Mouse (Mus musculus) midbrain, embryonic 12.5 days (tissue): ENCODE results near the gene Itm2a. TPM values are rescaled to one million over a fixed set of nuclear protein-coding genes. Genes with fewer than 3 reads are reported as not detected.

Source experiments
- ATAC-seq: fragments of 200-750 bp; cut with Nextera tagmentation; 2 replicates; pipeline ENCODE4 v1.8.0; 2017; ENCODE audit warnings: low read depth, moderate TSS enrichment, moderate library complexity; ENCODE audit not compliant: low FRiP score
- H3K27ac ChIP-seq: fragments of 300-500 bp; sonication (generic); replicated peaks from 2 replicates; pipeline ENCODE4 v1.5.1; 2016; ENCODE audit warnings: mild to moderate bottlenecking
- H3K27me3 ChIP-seq: fragments of 300-500 bp; sonication (generic); 2 replicates; pipeline ENCODE4 v1.6.1; 2016; ENCODE audit warnings: mild to moderate bottlenecking
- H3K36me3 ChIP-seq: fragments of 300-500 bp; sonication (generic); 2 replicates; pipeline ENCODE4 v1.6.1; 2016
- H3K4me1 ChIP-seq: fragments of 300-500 bp; sonication (generic); 2 replicates; pipeline ENCODE4 v1.6.1; 2016
- H3K4me2 ChIP-seq: fragments of 300-500 bp; sonication (generic); replicated peaks from 2 replicates; pipeline ENCODE4 v1.6.1; 2016; ENCODE audit warnings: mild to moderate bottlenecking, moderate library complexity
- H3K4me3 ChIP-seq: fragments of 300-500 bp; sonication (generic); 2 replicates; pipeline ENCODE4 v1.5.1; 2016; ENCODE audit warnings: mild to moderate bottlenecking
- H3K9ac ChIP-seq: fragments of 300-500 bp; sonication (generic); replicated peaks from 2 replicates; pipeline ENCODE4 v1.6.1; 2016; ENCODE audit warnings: mild to moderate bottlenecking, moderate library complexity
- H3K9me3 ChIP-seq: fragments of 300-500 bp; sonication (generic); 2 replicates; pipeline ENCODE4 v1.6.1; 2016; ENCODE audit warnings: mild to moderate bottlenecking
- WGBS: fragments of 180-500 bp; shearing (Covaris S2); methylation state at CpG from one replicate; pipeline ENCODE4 v1.1.7; 2016; 5-methylcytosine and 5-hydroxymethylcytosine counted together
- polyA plus RNA-seq: library from polyadenylated mRNA; unstranded; fragments of >200 nt; fragmentation: Nextera tagmentation; extraction: Ambion mirVana; gene quantifications from 2 replicates; pipeline ENCODE4 v1.2.1, GENCODE M21; 2016

The Itm2a gene
- 155 and 199 TPM in 2 replicates for polyA plus RNA-seq

GRCm38 (mm10) chrX:107402915-107403912 lies at the start of gene Itm2a:
Gene Itm2a (minus strand): TSS chrX:107403376.
- no peaks in the 10 kb centered on the region for H3K9me3 ChIP-seq
- peak; percentile 95 for ATAC-seq
- no peaks in the 10 kb centered on the region for H3K36me3 ChIP-seq
- no peaks in the 10 kb centered on the region for H3K4me1 ChIP-seq
- no peak within 1 kb of the TSS for H3K27ac ChIP-seq
- H3K9ac ChIP-seq = peak within 1 kb of the TSS; percentile 35; the same call in 1 of the 2 replicates
- H3K27me3 ChIP-seq = 0 out of 2 replicates have a peak, but pooled peaks cover 4% of the 10 kb centered on the region
- 19% methylated on average over 29 of the region's 30 CpGs for WGBS
- H3K4me3 ChIP-seq = peak within 1 kb of the TSS; percentile 47
- H3K4me2 ChIP-seq = peak within 1 kb of the TSS; percentile 55

GRCm38 (mm10) chrX:107435887-107436286 lies 32.7 kb upstream of the Itm2a start:
- H3K4me1 ChIP-seq = no peaks in the 10 kb centered on the region
- no peaks in the 10 kb centered on the region for H3K36me3 ChIP-seq
- H3K9ac ChIP-seq = no peak overlapping the region
- no peak for ATAC-seq
- 2% methylated on average over 2 of the region's 2 CpGs for WGBS
- no peaks in the 10 kb centered on the region for H3K27me3 ChIP-seq
- H3K27ac ChIP-seq = no peak overlapping the region
- H3K9me3 ChIP-seq = no peaks in the 10 kb centered on the region
- H3K4me3 ChIP-seq = no peak overlapping the region
- H3K4me2 ChIP-seq = no peak overlapping the region

GRCm38 (mm10) chrX:107421304-107421703 lies 18.1 kb upstream of the Itm2a start:
- Histone ChIP-seq H3K4me3 (no peak overlapping the region), H3K27ac (no peak overlapping the region), H3K36me3 (no peaks in the 10 kb centered on the region), H3K9me3 (no peaks in the 10 kb centered on the region), H3K9ac (no peak overlapping the region), H3K4me2 (no peak overlapping the region), H3K27me3 (no peaks in the 10 kb centered on the region), H3K4me1 (no peaks in the 10 kb centered on the region)
- 85% methylated on average over 2 of the region's 2 CpGs for WGBS
- no peak for ATAC-seq

GRCm38 (mm10) chrX:107417345-107417744 lies 14.2 kb upstream of the Itm2a start:
- peak; percentile 93 for ATAC-seq
- Histone ChIP-seq H3K4me1 (no peaks in the 10 kb centered on the region), H3K27ac (no peak overlapping the region), H3K4me2 (no peak overlapping the region), H3K9me3 (no peaks in the 10 kb centered on the region), H3K27me3 (0 out of 2 replicates have a peak, but pooled peaks cover 3% of the 10 kb centered on the region), H3K36me3 (no peaks in the 10 kb centered on the region), H3K4me3 (no peak overlapping the region), H3K9ac (no peak overlapping the region)
- whole genome bisulfite sequencing = 24% methylated on average over 3 of the region's 3 CpGs

GRCm38 (mm10) chrX:107415999-107416398 lies 12.8 kb upstream of the Itm2a start:
- 71% methylated on average over 1 of the region's 1 CpGs for WGBS

GRCm38 (mm10) chrX:107402481-107402880 lies 695 bp downstream of the Itm2a start:
- WGBS = 37% methylated on average over 18 of the region's 18 CpGs
- no peak for ATAC-seq
- no peak overlapping the region for H3K27ac ChIP-seq
- no peaks in the 10 kb centered on the region for H3K4me1 ChIP-seq
- H3K4me2 ChIP-seq = peak overlapping the region; percentile 55
- H3K4me3 ChIP-seq = peak overlapping the region; percentile 47
- H3K27me3 ChIP-seq = 0 out of 2 replicates have a peak, but pooled peaks cover 4% of the 10 kb centered on the region
- H3K9me3 ChIP-seq = no peaks in the 10 kb centered on the region
- H3K9ac ChIP-seq = 0 out of 2 replicates have a peak overlapping the region, but pooled peaks have one; percentile 35
- H3K36me3 ChIP-seq = no peaks in the 10 kb centered on the region

More at GRCm38 (mm10) chrX:107415999-107416398, 12.8 kb upstream of the Itm2a start:
- Histone ChIP-seq H3K27me3 (0 out of 2 replicates have a peak, but pooled peaks cover 3% of the 10 kb centered on the region), H3K9ac (no peak overlapping the region), H3K27ac (no peak overlapping the region), H3K4me3 (no peak overlapping the region), H3K9me3 (no peaks in the 10 kb centered on the region), H3K4me1 (no peaks in the 10 kb centered on the region), H3K4me2 (no peak overlapping the region), H3K36me3 (no peaks in the 10 kb centered on the region)
- no peak for ATAC-seq

GRCm38 (mm10) chrX:107399087-107399486 lies 4.1 kb downstream of the Itm2a start:
- no peak for ATAC-seq
- no peak overlapping the region for H3K4me3 ChIP-seq
- H3K9me3 ChIP-seq = no peaks in the 10 kb centered on the region
- H3K4me1 ChIP-seq = no peaks in the 10 kb centered on the region
- 90% methylated on average over 8 of the region's 8 CpGs for WGBS
- no peak overlapping the region for H3K4me2 ChIP-seq
- H3K27ac ChIP-seq = no peak overlapping the region
- H3K9ac ChIP-seq = no peak overlapping the region
- no peaks in the 10 kb centered on the region for H3K36me3 ChIP-seq
- 0 out of 2 replicates have a peak, but pooled peaks cover 4% of the 10 kb centered on the region for H3K27me3 ChIP-seq

GRCm38 (mm10) chrX:107393256-107393655 lies 9.9 kb downstream of the Itm2a start:
- H3K4me3 ChIP-seq = no peak overlapping the region
- no peak overlapping the region for H3K9ac ChIP-seq
- H3K36me3 ChIP-seq = no peaks in the 10 kb centered on the region
- H3K9me3 ChIP-seq = no peaks in the 10 kb centered on the region
- H3K27ac ChIP-seq = no peak overlapping the region
- ATAC-seq = no peak
- 57% methylated on average over 3 of the region's 3 CpGs for WGBS
- H3K27me3 ChIP-seq = no peaks in the 10 kb centered on the region
- no peaks in the 10 kb centered on the region for H3K4me1 ChIP-seq
- no peak overlapping the region for H3K4me2 ChIP-seq

GRCm38 (mm10) chrX:107375329-107375728 lies 27.8 kb downstream of the Itm2a start:
- no peak overlapping the region for H3K27ac ChIP-seq

More at GRCm38 (mm10) chrX:107375329-107375728, 27.8 kb downstream of the Itm2a start:
- ATAC-seq = no peak
- H3K4me2 ChIP-seq = no peak overlapping the region
- H3K36me3 ChIP-seq = no peaks in the 10 kb centered on the region
- H3K4me1 ChIP-seq = no peaks in the 10 kb centered on the region
- no peak overlapping the region for H3K4me3 ChIP-seq
- H3K27me3 ChIP-seq = no peaks in the 10 kb centered on the region
- no peaks in the 10 kb centered on the region for H3K9me3 ChIP-seq
- no peak overlapping the region for H3K9ac ChIP-seq
- WGBS = 84% methylated on average over 1 of the region's 1 CpGs

Other genes with a start within 250 kb of the Itm2a start
- 0.14 TPM in 1 of 2 replicates, not detected in the other for gene Gpr174, start 147.5 kb downstream of the Itm2a start, polyA plus RNA-seq